Mouse (Mus musculus) T-helper 2 cell (primary cell): ENCODE data around the gene Cel.

Experiments
- in situ Hi-C: fragments of 300-600 bp; cut with MboI, MseI; formaldehyde crosslinking; loops from one replicate; pipeline ENCODE4 v1.15.1; 2025; ENCODE audit warnings: high pct_unique_total_duplicates

Gene Cel

DNA sequence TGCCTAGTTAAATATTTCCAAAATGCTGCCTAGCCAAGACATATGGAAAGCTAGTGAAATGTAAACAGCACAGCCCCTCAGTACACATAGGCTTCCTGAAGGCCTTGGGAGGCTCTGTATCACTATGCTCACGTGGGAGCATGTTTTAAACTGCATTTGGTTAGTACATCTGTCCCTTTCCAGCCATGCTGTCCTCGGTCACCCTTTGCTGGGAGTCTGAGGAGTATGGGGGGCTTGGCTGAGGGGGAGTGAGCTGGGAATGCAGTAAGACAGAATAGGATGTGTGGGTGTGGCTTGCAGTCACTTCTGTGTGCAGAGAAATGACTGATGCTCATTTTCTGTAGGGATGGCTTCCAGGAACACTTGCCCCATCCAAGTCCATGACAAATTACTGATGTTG, 22.5 kb upstream of the Cel start:
- in situ Hi-C loops: loop anchor here (5.0 kb wide), 1 partner anchor 37 kb away; the partner anchor contains the start of gene Gfi1b

DNA sequence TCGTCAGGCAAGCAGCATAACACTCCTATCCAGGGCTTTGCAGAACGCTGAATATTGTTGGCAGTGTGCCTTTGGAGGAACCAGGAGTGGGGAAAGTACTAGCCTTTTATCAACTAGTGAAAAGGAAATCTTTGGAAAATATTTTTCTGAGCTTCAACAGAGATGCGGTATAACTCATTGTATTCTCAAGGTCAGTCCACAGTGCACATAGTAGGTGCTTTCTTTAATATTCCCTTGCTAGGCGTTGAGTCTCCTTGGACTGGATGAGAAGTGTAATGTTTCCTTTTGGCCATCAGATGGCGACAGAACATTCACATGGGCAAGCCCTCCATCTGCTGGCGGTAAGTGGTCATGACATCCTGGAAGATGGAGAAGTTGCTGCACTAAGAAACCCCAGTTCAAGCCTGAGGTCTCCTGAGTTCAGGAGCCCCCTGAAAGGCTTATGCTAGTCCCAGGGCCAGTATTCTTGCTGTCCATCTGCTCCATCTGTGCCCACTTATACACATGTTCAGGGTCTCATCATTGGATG, 21.9 kb upstream of the Cel start:
- in situ Hi-C loops: loop anchor here (5.0 kb wide), 1 partner anchor 37 kb away; the partner anchor contains the start of gene Gfi1b

- in situ Hi-C loops: no loop called here
Observed at GRCm38 (mm10) chr2:28583651-28584050, 20.4 kb upstream of the Cel start, which contains the start of gene Gtf3c5. Gene Gtf3c5, minus strand, starts transcription at chr2:28583751.

DNA sequence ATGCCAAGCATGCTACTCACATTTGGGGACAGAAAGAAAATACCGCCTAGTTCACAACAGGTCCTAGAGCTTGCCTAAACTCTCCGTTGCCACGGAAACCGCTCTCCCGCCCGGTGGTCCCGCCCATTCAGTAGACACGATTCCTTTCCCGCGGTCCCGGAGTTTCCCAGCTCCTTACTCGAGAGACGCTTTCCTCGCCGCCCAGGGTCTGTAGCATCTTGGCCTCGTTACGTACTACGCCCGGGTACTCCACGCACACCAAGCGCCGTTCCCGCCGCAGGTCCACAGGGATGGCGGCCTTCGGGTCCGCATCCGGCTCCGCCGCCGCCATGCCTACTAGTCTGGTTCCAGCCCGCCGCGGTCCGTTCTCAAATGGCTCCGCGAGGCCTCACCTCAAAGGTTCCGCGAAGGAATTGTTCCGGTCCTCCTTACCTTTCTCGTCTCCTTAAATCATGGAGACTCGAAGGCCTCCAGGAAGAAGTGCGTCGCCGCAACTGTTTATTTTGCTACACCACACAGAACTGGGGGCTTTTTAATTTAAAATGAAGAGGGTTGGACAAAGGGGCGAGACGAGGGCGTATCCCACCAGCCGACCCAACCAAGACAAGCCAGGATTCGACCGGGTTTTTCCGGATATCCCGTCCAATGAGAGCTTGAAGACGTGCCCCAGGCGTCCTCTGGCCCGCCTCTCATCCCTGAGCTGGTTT, 19.6 kb upstream of the Cel start:
- in situ Hi-C loops: no loop called here

DNA sequence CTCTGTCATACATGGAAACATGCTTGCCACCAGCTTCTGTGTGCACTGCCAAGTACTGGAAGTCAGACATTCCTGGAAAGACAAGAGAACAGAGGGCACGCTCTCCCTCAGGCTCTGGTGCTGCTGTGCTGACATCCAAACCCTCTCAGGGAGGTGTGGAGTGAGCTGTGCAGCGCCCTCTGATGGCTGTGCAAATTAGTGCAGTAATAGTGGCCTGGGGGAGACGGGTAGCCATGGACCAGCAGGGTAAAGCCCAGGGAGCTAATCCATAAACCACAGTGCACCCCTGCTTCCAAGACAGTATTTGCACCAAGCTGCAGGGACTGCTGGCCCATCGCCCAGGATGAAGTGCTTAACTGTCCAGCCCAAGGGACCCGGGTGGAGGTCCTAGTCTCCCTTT, 14.8 kb upstream of the Cel start:
- in situ Hi-C loops: no loop called here

GRCm38 (mm10) chr2:28576815-28577214, 13.6 kb upstream of the Cel start:
- in situ Hi-C loops: no loop called here

- in situ Hi-C loops: no loop called here
Observed at GRCm38 (mm10) chr2:28575341-28575740, 12.1 kb upstream of the Cel start.

DNA sequence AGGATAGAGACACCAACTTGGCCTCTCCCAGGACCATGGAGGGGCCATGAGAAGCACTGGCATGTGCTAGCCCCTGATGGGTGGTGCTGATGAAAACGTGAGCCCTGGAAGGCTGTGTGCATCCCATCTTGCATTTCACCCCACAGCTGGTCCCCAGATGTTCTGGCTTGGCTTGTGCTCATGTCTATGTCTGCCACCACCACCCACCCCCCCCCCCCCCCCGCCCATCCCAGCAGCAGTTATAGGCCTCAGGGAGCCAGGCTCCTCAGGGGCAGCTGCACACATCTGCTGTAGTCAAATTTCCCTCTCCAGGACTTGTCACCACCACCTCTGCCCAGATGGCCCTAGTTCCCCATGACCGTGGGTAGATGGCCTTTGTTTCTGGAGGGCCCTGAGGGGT, 6.7 kb upstream of the Cel start:
- in situ Hi-C loops: no loop called here

GRCm38 (mm10) chr2:28566545-28566944, 3.3 kb upstream of the Cel start:
- in situ Hi-C loops: no loop called here

DNA sequence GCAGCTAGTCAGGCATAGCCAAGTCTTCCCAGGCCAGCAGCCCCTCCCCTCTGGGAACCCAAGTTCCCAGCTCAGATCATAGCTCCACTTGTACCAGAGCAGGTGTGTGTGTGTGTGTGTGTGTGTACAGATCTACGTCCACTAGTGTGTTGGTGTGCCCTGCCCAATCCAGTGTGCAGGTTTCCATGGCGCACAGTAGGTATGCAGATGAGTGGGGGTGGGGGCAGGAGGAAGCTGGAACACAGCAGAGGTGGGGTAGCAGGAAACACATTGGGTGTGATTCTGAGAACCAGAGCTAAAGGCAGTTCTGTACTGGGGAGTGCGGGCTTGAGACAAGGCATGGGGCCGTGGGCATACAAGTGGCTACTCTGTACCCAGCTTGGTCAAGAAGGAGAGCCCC, 1.2 kb upstream of the Cel start:
- in situ Hi-C loops: no loop called here

DNA sequence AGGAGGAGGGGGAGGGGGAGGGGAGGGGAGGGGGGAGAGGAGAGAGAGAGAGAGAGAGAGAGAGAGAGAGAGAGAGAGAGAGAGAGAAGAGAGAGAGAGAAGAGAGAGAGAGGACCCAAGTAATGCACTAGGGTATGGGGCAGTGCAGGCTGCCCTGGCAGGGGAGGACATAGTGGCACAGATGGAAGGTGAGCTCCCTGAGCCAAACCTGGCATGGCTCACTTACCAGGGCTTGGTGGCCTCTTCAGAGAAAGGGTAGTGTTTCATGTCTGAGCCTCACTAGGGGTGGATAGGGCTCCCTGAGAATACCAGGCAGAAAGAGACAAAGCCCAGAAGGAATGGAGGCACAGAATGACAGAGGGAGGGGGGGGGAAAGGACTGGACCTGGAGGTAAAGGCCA, 627 bp upstream of the Cel start:
- in situ Hi-C loops: no loop called here

DNA sequence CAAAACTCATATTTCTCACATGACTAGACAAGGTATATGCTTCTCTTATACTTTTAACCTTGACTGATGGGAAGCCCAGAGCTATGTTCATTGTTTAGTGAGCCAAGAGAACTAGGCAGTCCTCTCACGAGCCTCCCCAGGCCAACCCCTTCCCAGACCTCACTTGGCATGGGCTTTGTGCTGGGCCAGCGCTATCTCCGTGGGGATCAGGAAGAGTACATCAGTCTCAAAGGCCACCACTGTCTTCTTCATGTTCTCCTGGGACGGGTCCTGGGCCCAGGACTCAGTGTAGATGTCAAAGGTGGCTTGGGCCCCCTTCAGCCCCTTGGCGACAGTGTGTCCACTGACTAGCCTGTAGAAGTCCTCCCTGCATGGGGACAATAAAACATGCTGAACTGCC, 5.8 kb downstream of the Cel start:
- in situ Hi-C loops: no loop called here

DNA sequence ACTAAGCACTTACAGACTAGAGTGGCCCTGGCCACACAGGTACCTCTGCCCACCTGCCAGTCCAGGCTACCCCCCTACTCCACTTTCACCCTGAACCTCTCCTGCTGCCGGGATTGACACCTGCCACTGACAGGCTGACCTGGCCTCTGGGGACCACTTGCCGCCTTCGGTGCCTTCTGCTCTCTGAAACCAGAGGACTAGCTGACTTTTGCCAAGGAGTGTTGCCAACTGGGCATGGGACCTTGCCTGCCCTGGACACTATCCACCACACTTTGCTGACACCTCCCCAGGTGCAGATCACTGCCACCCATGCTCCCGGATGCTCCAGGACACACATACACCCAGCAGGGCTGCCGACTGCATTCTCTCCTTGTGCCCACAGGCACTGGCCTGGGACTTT, 10.9 kb downstream of the Cel start:
- in situ Hi-C loops: no loop called here

DNA sequence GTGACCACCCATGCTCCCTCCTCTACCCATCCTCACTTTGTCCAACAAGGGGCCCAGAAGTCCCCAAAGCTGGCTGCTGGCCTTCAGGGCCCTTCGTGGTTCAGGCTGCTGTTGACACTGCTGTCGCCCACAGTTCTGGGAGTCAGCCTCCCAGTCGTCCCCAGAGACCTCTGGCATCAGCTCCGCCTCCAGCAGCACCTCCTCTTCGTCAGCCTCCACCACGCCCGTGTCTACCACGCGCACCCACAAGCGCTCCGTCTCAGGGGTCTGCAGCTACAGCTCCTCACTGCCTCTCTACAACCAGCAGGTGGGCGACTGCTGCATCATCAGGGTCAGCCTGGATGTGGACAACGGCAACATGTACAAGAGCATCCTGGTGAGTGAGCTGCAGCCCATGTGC, 14.0 kb downstream of the Cel start:
- in situ Hi-C loops: loop anchor here (5.0 kb wide), 1 partner anchor 37 kb away; the partner anchor contains the start of gene Ralgds

- in situ Hi-C loops: loop anchor here (5.0 kb wide), 1 partner anchor 35 kb away; the partner anchor contains the start of gene Ralgds
Observed at GRCm38 (mm10) chr2:28547237-28548172, 15.7 kb downstream of the Cel start.

GRCm38 (mm10) chr2:28546560-28546959, 16.6 kb downstream of the Cel start:
- in situ Hi-C loops: loop anchor here (5.0 kb wide), 1 partner anchor 34 kb away; the partner anchor contains the start of gene Ralgds

GRCm38 (mm10) chr2:28545976-28546375, 17.2 kb downstream of the Cel start:
- in situ Hi-C loops: loop anchor here (5.0 kb wide), 1 partner anchor 34 kb away; the partner anchor contains the start of gene Ralgds

DNA sequence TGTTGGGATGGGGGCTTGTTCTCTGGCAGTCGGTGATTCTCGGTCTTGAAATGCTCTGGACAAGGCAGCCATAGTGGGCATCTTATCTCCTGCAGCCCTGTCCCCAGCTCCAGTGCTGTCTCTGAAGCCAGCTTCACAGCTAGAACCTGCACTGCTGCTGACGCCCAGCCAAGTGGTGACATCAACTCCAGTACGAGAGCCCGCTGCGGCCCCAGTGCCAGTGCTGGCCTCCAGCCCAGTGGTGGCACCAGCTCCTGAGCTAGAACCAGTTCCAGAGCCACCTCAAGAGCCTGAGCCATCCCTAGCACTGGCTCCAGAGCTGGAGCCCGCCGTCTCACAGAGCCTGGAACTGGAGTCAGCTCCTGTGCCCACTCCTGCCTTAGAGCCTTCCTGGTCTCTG, 19.3 kb downstream of the Cel start:
- in situ Hi-C loops: no loop called here

GRCm38 (mm10) chr2:28540587-28541227, 22.5 kb downstream of the Cel start:
- in situ Hi-C loops: no loop called here

DNA sequence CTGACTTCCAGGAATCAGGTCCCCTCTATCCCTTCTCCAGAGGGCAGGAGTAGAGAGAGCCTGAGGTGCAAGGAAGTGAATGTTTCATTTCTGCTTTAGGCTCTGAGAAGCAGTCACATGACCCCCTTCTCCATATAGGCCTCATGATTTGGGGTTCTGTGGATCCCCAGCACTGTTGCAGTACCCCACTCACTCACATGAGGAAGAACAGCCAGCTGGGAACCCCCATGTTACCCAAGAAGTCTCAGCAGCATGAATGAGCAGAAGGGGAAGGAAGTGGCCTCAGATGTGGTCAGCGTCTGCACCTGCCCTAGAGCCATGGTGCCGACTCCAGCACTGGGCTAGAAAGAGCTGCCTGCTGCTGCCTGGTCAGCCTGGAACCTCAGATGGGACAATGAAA, 23.3 kb downstream of the Cel start:
- in situ Hi-C loops: no loop called here

- in situ Hi-C loops: no loop called here
Observed at GRCm38 (mm10) chr2:28539206-28539605, 24.0 kb downstream of the Cel start.

DNA sequence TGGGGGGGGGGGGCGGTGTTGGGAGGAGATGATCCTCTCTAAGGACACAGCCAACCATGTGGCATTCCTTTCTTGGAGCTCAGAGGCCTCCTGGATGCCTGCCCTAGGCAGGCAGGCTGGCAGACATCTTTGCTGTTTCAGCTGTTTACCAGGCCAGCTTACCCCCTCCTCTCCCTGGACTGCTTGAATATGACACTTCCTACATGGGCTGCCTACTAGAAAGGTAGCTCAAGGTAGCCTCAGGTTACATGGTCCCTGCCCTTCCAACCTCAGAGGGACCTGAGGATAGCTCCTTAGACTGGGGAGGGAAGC, 24.4 kb downstream of the Cel start:
- in situ Hi-C loops: no loop called here
